Mouse (Mus musculus) inflammation-experienced regulatory T-cells, adult 6 months (primary cell): Measurements from ENCODE around the gene Slc22a21. TPM values are rescaled to one million over a fixed set of nuclear protein-coding genes. Genes with fewer than 3 reads are reported as not detected.
"Not testable (repeated sequence)": the region's sequence is repeated elsewhere in the genome, so short reads cannot be mapped to it uniquely, and the experiment has no call there.

Experiments
- ATAC-seq: one replicate; pipeline ENCODE4 v1.8.0; 2017
- polyA plus RNA-seq, 3 experiments: library from polyadenylated mRNA; unstranded; fragments of 100-300 nt; shearing (Covaris generic); gene quantifications; one replicate each; pipeline ENCODE4 v1.2.1; 2017

Gene Slc22a21
- polyA plus RNA-seq, result under 1 TPM in 1 of 3 experiments, not detected in 2; 0.40 TPM

DNA sequence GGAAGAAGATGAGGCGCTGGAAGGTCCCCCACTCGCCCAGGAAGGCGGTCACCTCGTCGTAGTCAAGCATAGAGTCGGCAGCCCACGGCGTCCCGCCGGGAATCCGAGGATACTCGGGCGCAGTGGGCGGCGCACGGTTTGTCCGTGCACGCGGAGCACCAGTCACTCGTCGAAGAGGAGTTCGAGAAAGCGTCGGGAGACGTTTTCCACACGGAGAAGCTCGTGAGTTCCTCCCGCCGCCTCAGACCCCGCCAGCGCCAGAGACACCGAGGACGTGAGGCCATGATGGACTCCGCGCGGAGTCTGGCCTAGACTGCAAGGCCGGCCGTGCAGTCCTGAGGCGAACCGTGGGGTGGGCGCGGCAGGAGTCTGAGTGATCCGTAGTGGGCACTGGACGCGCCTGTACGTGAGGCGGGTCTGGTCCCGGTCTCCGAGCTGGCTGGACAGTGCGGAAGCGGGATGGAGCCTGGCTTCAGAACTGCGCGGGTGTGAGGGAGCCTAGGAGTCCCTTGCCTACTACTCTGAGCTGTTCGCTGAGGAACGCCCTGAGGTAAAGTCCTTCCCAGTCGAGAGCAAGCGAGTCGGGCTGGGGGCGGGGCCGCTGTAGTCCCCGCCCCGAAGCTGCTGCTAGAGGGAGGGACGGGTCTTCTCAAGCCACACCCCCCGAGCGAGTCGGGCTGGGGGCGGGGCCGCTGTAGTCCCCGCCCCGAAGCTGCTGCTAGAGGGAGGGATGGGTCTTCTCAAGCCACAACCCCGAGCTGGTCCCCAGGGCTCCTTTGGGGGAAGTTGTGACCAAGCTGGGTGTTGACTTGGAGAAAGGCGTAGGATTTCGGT, at the start of gene Slc22a21:
Gene Slc22a21 (minus strand): TSS at position 545 of the 834 bp plus-strand sequence.
- peak; percentile 25 for ATAC-seq

DNA sequence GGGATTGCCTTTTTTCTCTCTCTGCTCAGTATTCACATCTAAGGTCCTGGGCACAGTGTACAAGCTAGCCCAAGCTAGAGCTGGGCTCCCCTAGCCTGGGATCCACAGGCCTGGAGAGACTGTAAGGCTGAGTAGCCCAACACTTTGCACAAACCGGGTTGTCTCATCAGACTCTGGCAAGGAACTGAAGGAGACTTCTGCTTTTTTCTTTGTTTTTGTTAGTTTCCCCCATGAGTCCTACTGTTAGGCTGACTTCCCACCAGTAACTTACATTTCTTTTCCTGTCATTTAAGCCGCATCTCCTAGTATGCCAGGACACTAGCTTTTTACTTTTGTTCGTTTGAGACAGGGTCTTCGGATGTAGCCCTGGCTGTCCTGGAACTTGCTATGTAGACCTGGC, 48.9 kb upstream of the Slc22a21 start:
- ATAC-seq, result no peak

DNA sequence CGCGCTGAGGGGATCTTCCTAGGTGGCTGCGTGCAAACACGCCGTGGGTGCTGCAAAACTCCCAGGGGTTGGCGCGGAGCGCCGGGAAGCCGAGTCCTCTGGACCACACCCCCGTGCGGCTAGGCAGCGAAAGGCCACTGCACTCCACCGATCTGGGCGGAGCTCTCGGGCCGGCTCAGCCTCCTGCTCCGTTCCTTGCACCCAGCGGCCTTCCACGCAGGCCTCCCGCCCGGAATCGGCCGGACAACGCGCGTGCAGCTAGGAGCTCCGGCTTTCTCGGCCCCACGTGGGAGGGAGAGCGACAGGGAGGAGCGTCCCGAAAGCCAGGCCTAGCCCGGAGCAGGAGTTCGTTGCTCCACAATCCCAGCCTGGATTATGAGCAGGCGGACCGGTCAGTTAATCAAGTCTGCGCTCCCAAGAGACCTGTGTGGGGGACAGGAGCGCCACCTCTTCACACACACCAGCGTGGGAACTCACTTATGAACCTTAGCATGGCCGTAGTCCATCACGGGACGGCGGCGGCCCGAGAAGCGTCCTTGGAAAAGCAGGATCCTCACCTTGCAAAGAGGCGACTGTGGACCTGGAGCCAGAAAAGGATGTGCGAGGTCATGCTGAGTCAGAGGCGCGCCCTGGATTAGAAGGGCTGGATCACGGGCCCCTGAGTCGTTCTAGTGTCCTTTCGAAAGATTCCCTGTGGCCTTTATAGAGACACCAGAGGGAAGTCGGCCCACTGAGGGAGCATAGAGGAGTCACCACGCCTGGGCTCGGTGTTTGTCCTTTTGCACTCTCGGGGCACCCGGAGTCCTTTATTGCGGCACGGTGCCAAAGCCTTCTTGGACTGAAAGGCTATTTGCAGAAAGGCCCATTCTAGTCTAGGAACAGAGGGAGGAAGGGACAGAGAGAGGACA, 48.2 kb upstream of the Slc22a21 start, which contains the start of gene Slc22a4:
Gene Slc22a4 (minus strand): TSS at position 47 of the 908 bp plus-strand sequence.
- ATAC-seq, result no peak

DNA sequence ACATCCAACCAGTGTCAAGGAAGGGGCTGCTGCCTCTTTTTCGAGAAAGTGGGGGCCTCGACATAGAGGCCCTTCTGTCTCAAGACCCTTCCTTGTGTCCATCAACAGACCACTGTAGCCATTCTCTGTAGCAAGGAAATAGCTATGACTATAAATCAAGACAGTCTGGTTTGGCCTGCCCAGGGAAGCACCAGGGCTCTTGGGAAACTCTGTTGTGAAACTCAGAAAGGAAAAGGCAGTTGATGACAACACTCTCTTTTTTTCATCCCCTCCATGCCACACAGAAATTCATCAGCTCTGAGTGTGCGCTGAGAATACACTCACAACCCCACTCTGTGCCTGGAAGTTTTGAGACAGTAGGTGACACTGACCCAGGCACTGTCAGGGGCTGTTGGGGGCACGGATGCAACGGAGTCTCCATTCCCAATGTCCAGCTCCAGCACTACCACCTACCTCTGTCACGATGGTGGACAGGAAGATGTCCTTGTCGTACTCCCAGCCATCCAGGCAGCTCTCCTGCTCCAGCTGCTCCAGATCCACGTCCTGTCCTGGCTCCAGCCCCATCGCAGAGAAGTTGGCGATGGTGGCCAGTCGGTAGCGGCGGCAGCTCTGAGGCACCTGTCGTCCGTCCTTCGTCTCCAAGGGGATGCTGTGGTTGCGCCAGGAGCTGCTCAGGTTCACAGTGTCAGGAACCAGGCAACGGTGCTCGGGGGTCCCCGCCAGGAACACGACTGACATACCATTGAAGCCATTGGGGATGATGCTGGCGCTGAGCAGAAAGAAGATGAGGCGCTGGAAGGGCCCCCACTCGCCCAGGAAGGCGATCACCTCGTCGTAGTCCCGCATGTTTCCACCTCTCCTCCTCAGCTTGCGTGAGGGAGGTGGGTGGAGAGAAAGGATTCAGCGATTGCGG, 47.3 kb upstream of the Slc22a21 start:
- ATAC-seq, result no peak

- no peak for ATAC-seq
These were observed 46.4 kb upstream of the Slc22a21 start for GRCm38 (mm10) chr11:54026491-54027041.

DNA sequence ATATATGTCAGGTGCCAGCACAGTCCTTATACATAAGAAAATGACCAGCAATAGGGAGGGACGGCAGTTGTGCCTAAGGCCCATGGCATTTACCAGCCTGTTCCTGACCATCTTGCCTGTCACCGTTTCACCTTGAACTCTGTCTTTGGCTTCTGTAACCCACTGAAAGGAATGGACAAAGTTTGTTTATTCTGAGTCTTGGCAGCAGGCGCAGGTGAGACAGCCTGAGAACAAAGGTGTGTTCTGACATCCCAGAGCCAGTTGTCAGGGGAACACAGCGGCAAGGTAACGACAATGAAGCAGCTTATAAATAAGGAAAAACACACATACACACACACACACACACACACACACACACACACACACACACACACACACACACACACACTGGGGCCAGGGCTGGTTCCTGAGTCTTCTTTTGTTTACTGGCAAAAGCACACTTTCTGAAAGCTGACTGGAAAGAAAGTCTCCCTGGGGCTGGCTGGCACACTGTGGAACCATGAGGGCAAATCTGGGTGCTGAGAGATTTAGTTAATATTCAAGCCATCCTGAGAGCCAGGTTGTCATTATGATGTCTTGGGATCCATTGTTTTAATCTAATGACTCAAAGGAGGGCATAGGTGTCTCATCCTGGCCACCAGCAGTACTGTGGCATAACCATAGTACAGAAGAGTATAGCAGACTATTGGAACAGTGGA, 41.4 kb upstream of the Slc22a21 start:
- no peak for ATAC-seq

GRCm38 (mm10) chr11:54018893-54019732, 39.0 kb upstream of the Slc22a21 start:
- ATAC-seq, result no peak

DNA sequence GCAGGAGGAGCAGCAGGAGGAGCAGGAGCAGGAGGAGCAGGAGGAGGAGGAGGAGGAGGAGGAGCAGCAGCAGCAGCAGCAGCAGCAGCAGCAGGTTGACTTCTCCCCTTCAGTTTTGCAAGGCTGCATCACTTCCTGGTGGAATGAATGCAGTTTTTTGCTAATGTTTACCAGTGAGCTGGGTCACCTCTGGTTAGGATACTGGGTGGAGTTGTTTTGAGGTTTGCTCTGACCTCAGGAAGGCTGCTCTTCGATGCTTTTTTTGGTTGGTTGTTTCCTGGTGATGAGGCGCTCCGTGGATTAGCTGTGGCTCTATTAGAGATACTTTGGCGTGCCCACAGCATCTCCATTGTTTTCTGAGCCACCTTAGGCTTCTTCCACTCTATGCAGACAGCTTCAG, 37.5 kb upstream of the Slc22a21 start:
- ATAC-seq, result no peak

GRCm38 (mm10) chr11:54016051-54016450, 35.9 kb upstream of the Slc22a21 start:
- no peak for ATAC-seq

- no peak for ATAC-seq
These were observed 32.8 kb upstream of the Slc22a21 start for GRCm38 (mm10) chr11:54012961-54013360.

DNA sequence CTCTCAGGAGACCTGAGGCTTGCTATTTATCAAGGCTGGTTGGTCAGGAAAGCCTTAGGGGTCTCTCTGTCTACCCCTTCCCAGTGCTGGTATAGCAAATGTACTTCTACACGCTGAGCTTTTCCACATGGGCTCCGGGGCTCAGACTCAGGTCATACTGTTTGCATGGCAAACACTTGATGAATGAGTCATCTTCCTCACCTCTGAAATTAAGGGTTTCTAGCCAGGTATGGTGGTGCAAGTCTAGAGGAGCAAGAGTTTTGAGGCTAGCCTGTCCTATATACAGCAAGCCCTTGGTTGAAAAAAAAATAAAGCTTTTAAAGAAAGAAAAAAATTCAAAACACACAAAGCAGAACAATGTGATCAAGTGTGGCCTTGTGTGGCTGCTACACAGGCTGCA, 31.1 kb upstream of the Slc22a21 start:
- ATAC-seq, result no peak

DNA sequence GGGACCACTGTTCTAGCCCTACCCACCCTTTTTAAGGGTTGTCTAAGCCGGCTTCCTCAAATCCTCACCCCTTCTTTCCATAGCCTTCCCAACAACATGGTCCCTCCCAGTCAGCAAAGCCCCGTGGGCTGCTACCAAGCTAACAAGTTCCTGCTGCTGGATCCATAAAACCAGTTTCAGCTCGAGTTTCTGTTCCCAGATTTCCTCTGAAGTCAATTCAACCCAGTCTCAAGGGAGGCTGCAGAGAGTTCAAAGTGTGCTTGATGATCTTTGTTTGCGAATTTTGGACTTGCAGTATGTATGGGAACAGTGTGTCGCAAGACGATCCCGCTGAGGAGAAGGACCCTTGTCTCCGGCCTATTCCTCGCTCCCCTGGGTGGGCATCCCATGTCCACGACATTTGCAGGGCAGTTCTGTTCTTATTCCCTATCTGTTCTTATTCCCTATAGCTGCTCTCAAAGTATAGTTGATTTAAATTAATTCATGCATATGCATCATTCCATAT, 28.3 kb upstream of the Slc22a21 start:
- no peak for ATAC-seq

DNA sequence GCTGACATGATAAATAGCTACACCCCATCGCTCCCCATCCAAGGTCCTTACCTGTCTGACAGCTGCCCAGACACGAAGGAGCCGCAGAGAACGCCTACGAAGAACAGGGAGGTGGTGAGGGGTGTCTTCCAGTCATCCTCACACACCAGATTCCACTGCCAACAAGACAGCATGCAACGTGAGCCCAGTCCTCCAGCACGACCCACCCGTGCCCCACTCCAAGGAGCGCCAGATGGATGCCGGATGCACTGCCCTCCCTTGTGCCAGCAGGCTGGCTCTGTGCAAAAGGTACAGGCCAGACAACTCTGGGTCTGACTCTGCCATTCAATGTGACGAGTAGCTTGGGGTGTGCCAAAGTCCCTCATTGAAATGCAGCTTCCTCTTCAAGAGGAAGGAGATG, 27.6 kb upstream of the Slc22a21 start:
- ATAC-seq, result no peak

- ATAC-seq, result no peak
These were observed 26.8 kb upstream of the Slc22a21 start for GRCm38 (mm10) chr11:54006901-54007300.

GRCm38 (mm10) chr11:54006362-54006761, 26.2 kb upstream of the Slc22a21 start:
- not testable (repeated sequence) for ATAC-seq

DNA sequence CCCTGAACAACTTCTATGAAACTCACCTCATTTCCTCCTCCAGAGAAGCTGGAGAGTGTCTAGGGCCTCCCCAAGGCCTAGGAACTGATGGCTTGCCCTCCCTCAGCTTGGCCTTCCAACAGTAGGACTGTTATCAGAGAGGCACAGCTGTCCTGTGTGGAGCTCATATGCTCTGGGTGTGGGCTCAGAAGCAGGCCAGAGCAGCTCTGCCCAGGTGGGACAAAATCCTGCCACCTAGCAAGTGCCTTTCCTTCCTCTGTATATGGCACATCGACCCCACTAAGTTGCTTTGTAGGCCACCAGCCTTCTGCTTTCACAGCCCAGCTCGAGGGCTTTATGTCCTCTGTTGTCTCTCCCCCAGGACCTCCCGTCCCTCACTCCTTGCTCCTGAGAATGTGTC, 24.6 kb upstream of the Slc22a21 start:
- no peak for ATAC-seq

DNA sequence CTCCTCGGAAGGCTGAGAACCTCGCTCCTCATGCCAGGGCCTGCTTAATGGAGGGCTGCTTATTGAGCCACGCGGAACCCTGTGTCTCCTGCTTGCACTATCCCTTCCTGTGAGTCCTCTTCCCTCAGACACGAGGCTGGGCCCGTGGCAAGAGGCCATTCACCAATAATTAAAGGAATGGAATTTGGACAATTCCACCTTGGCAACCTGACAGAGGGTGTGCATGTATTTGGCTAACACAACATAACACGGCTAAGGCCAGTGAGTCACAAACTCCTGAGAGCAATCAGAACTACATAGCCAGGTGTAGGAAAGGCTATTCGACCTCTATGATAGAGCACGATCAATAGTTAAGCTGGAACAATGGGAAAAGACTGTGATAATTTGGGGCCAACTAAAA, 24.1 kb upstream of the Slc22a21 start:
- no peak for ATAC-seq

GRCm38 (mm10) chr11:54002761-54003717, 22.9 kb upstream of the Slc22a21 start:
- not testable (repeated sequence) for ATAC-seq
